Mouse (Mus musculus): ENCODE results near the gene Plekhh2. TPM values are rescaled to one million over a fixed set of nuclear protein-coding genes. Genes with fewer than 3 reads are reported as not detected.

Gene Plekhh2
- polyA plus RNA-seq (2016; fragmentation: Nextera tagmentation; extraction: Ambion mirVana), result 3.0 and 3.2 TPM in 2 replicates

- peak; percentile 88 for ATAC-seq (ENCODE audit: low FRiP score, low read depth)
- 0 out of 2 replicates have a peak, but pooled peaks cover 9% of the 10 kb centered on the region for H3K27me3 ChIP-seq (replicated peaks)
- H3K4me2 ChIP-seq (replicated peaks), result peak within 1 kb of the TSS; percentile 96
- H3K4me1 ChIP-seq, result peaks cover 6% of the 10 kb centered on the region; the same call in 1 of the 2 replicates
- WGBS, result under 1% methylated on average over 79 of the region's 79 CpGs
- H3K9me3 ChIP-seq, result no peaks in the 10 kb centered on the region
- no peaks in the 10 kb centered on the region for H3K36me3 ChIP-seq
- peak within 1 kb of the TSS; percentile 69 for H3K4me3 ChIP-seq
- no peak within 1 kb of the TSS for H3K27ac ChIP-seq
- peak within 1 kb of the TSS; percentile 74 for H3K9ac ChIP-seq
Observed at GRCm38 (mm10) chr17:84511682-84512515, at the start of gene Plekhh2. Plekhh2 (plus strand) TSS chr17:84511895.

- Histone ChIP-seq H3K4me1 (peaks cover 15% of the 10 kb centered on the region), H3K27ac (0 out of 2 replicates have a peak within 1 kb of the TSS, but pooled peaks have one; percentile 26), H3K9ac (peak within 1 kb of the TSS; percentile 83), H3K9me3 (no peaks in the 10 kb centered on the region), H3K27me3 (replicated peaks) (no peaks in the 10 kb centered on the region), H3K4me3 (peak within 1 kb of the TSS; percentile 82), H3K36me3 (no peaks in the 10 kb centered on the region), H3K4me2 (replicated peaks) (peak within 1 kb of the TSS; percentile 84)
- peak; percentile 97 for ATAC-seq (ENCODE audit: low FRiP score, low read depth)
- under 1% methylated on average over 67 of the region's 67 CpGs for WGBS
Observed at GRCm38 (mm10) chr17:84465753-84466608, 45.7 kb upstream of the Plekhh2 start, which contains the start of gene Thada. Thada (minus strand) TSS chr17:84466205.

GRCm38 (mm10) chr17:84474312-84474711, 37.4 kb upstream of the Plekhh2 start:
- H3K36me3 ChIP-seq, result no peaks in the 10 kb centered on the region
- H3K27me3 ChIP-seq (replicated peaks), result no peaks in the 10 kb centered on the region
- WGBS, result 72% methylated on average over 4 of the region's 4 CpGs
- no peak overlapping the region for H3K4me2 ChIP-seq (replicated peaks)
- no peaks in the 10 kb centered on the region for H3K9me3 ChIP-seq
- H3K4me1 ChIP-seq, result no peaks in the 10 kb centered on the region
- ATAC-seq (ENCODE audit: low FRiP score, low read depth), result no peak
- no peak overlapping the region for H3K9ac ChIP-seq
- H3K27ac ChIP-seq, result no peak overlapping the region
- H3K4me3 ChIP-seq, result no peak overlapping the region

GRCm38 (mm10) chr17:84477176-84477575, 34.5 kb upstream of the Plekhh2 start:
- Histone ChIP-seq H3K9me3 (no peaks in the 10 kb centered on the region), H3K4me1 (no peaks in the 10 kb centered on the region), H3K27ac (no peak overlapping the region), H3K36me3 (no peaks in the 10 kb centered on the region), H3K9ac (no peak overlapping the region), H3K4me2 (replicated peaks) (no peak overlapping the region), H3K4me3 (no peak overlapping the region), H3K27me3 (replicated peaks) (no peaks in the 10 kb centered on the region)
- WGBS, result 93% methylated on average over 5 of the region's 5 CpGs
- ATAC-seq (ENCODE audit: low FRiP score, low read depth), result no peak

GRCm38 (mm10) chr17:84478276-84478675, 33.4 kb upstream of the Plekhh2 start:
- H3K4me2 ChIP-seq (replicated peaks), result no peak overlapping the region
- 86% methylated on average over 4 of the region's 4 CpGs for WGBS
- ATAC-seq (ENCODE audit: low FRiP score, low read depth), result no peak

GRCm38 (mm10) chr17:84480464-84481355, 31.0 kb upstream of the Plekhh2 start:
- ATAC-seq (ENCODE audit: low FRiP score, low read depth), result no peak
- no peaks in the 10 kb centered on the region for H3K27me3 ChIP-seq (replicated peaks)
- H3K4me1 ChIP-seq, result no peaks in the 10 kb centered on the region
- H3K36me3 ChIP-seq, result no peaks in the 10 kb centered on the region
- no peaks in the 10 kb centered on the region for H3K9me3 ChIP-seq
- H3K4me3 ChIP-seq, result no peak overlapping the region
- 47% methylated on average over 15 of the region's 15 CpGs for WGBS
- H3K27ac ChIP-seq, result no peak overlapping the region
- H3K4me2 ChIP-seq (replicated peaks), result no peak overlapping the region
- H3K9ac ChIP-seq, result no peak overlapping the region

More at GRCm38 (mm10) chr17:84478276-84478675, 33.4 kb upstream of the Plekhh2 start:
- Histone ChIP-seq H3K27ac (no peak overlapping the region), H3K27me3 (replicated peaks) (no peaks in the 10 kb centered on the region), H3K36me3 (no peaks in the 10 kb centered on the region), H3K9ac (no peak overlapping the region), H3K4me3 (no peak overlapping the region), H3K9me3 (no peaks in the 10 kb centered on the region), H3K4me1 (no peaks in the 10 kb centered on the region)

- Histone ChIP-seq H3K27ac (no peak overlapping the region), H3K4me2 (replicated peaks) (no peak overlapping the region), H3K4me3 (no peak overlapping the region), H3K27me3 (replicated peaks) (no peaks in the 10 kb centered on the region), H3K9me3 (no peaks in the 10 kb centered on the region), H3K4me1 (no peaks in the 10 kb centered on the region), H3K9ac (no peak overlapping the region), H3K36me3 (no peaks in the 10 kb centered on the region)
- ATAC-seq (ENCODE audit: low FRiP score, low read depth), result no peak
- 96% methylated on average over 3 of the region's 3 CpGs for WGBS
Observed at GRCm38 (mm10) chr17:84482831-84483230, 28.9 kb upstream of the Plekhh2 start.

GRCm38 (mm10) chr17:84483673-84484320, 27.9 kb upstream of the Plekhh2 start:
- no peak for ATAC-seq (ENCODE audit: low FRiP score, low read depth)
- Histone ChIP-seq H3K9me3 (no peaks in the 10 kb centered on the region), H3K4me3 (no peak overlapping the region), H3K4me2 (replicated peaks) (no peak overlapping the region), H3K36me3 (no peaks in the 10 kb centered on the region), H3K9ac (no peak overlapping the region), H3K27me3 (replicated peaks) (no peaks in the 10 kb centered on the region), H3K4me1 (no peaks in the 10 kb centered on the region), H3K27ac (no peak overlapping the region)
- WGBS, result 80% methylated on average over 6 of the region's 6 CpGs

- no peak for ATAC-seq (ENCODE audit: low FRiP score, low read depth)
- H3K36me3 ChIP-seq, result no peaks in the 10 kb centered on the region
- H3K4me3 ChIP-seq, result no peak overlapping the region
- 83% methylated on average over 2 of the region's 2 CpGs for WGBS
- no peaks in the 10 kb centered on the region for H3K4me1 ChIP-seq
- H3K27me3 ChIP-seq (replicated peaks), result no peaks in the 10 kb centered on the region
- H3K4me2 ChIP-seq (replicated peaks), result no peak overlapping the region
- no peak overlapping the region for H3K9ac ChIP-seq
- H3K27ac ChIP-seq, result no peak overlapping the region
- H3K9me3 ChIP-seq, result no peaks in the 10 kb centered on the region
Observed at GRCm38 (mm10) chr17:84487415-84487814, 24.3 kb upstream of the Plekhh2 start.

GRCm38 (mm10) chr17:84492255-84492880, 19.3 kb upstream of the Plekhh2 start:
- Histone ChIP-seq H3K4me3 (no peak overlapping the region), H3K4me1 (no peaks in the 10 kb centered on the region), H3K27ac (no peak overlapping the region), H3K9me3 (no peaks in the 10 kb centered on the region), H3K27me3 (replicated peaks) (no peaks in the 10 kb centered on the region), H3K36me3 (no peaks in the 10 kb centered on the region), H3K9ac (no peak overlapping the region), H3K4me2 (replicated peaks) (no peak overlapping the region)
- ATAC-seq (ENCODE audit: low FRiP score, low read depth), result no peak
- WGBS, result 25% methylated on average over 5 of the region's 5 CpGs

- no peak overlapping the region for H3K27ac ChIP-seq
- H3K4me3 ChIP-seq, result no peak overlapping the region
- H3K27me3 ChIP-seq (replicated peaks), result no peaks in the 10 kb centered on the region
- ATAC-seq (ENCODE audit: low FRiP score, low read depth), result no peak
- 86% methylated on average over 5 of the region's 5 CpGs for WGBS
- H3K4me1 ChIP-seq, result no peaks in the 10 kb centered on the region
- no peak overlapping the region for H3K4me2 ChIP-seq (replicated peaks)
- H3K9ac ChIP-seq, result no peak overlapping the region
- H3K9me3 ChIP-seq, result no peaks in the 10 kb centered on the region
- H3K36me3 ChIP-seq, result no peaks in the 10 kb centered on the region
Observed at GRCm38 (mm10) chr17:84497026-84497425, 14.7 kb upstream of the Plekhh2 start.

Data from neural tube, embryonic 12.5 days (tissue).